ENCODE assay signal across 15 mouse cellular contexts in the genomic region with DNA sequence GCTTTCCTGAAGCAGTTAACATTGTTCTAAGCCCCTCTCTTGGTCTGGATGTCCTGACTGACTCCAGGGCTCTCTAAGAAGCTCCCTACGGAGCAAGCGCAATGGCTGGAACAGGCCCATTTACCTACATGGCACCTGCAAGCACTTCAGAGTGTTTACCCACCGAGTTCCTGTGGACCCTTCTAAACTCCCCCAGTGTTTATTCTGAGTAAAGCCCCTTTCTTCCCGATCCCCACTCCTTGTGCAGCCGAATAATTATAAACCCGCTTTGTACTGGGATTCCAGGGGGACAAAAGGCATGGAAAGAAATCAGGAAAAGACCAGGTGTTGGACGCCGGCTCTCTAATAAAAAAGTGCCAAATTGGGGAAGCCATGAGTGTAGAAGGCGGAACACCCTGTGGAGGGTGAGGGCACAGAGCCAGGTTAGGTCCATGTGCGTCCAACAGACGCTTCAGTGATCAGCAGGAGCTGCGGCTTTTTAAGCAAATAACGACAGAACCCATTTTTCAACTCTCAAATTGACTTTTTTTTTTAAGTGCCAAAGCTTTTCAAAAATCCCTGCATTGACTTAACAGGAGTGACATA.
DNase-seq lines count a peak whose midpoint lies in the region; ATAC-seq and TF ChIP-seq lines count a peak whose summit lies in the region.
"Had no signal": no experiment of that assay in that cellular context is flagged by ENCODE, and none has a peak within 500 bp of the region (broad histone marks: within the 10 kb centered on the region; RNA-seq: fewer than 3 reads in every experiment).

No protein-coding gene starts in this region.

- H3K36me3 ChIP-seq in hindbrain, embryonic 15.5 days: peaks cover 12% of the 10 kb centered on the region
- H3K36me3 ChIP-seq in hindbrain, embryonic 12.5 days: peaks cover 11% of the 10 kb centered on the region
- no peaks in the 10 kb centered on the region for H3K36me3 ChIP-seq in limb, embryonic 11.5 days (ENCODE audit: control insufficient read depth, insufficient read depth, low read length)

- no peaks in the 10 kb centered on the region for H3K27me3 ChIP-seq in hindbrain, embryonic 15.5 days
- no peaks in the 10 kb centered on the region for H3K27me3 ChIP-seq in hindbrain, embryonic 12.5 days
- no peaks in the 10 kb centered on the region for H3K27me3 ChIP-seq in limb, embryonic 11.5 days (ENCODE audit: control insufficient read depth, insufficient read depth, low read length)

- no peak overlapping the region for H3K4me3 ChIP-seq in hindbrain, embryonic 15.5 days
- H3K4me3 ChIP-seq in hindbrain, embryonic 12.5 days: no peak overlapping the region
- H3K4me3 ChIP-seq in limb, embryonic 11.5 days (ENCODE audit: low read depth, low read length): no peak overlapping the region
- H3K4me3 ChIP-seq: erythroblast, embryonic 14.5 days had no signal

- H3K9ac ChIP-seq in hindbrain, embryonic 15.5 days: no peak overlapping the region
- no peak overlapping the region for H3K9ac ChIP-seq in hindbrain, embryonic 12.5 days
- H3K9ac ChIP-seq in limb, embryonic 11.5 days (ENCODE audit: low read length): no peak overlapping the region
- H3K9ac ChIP-seq: liver, postnatal 0 days had no signal

- peak overlapping the region; percentile 50 for H3K27ac ChIP-seq in hindbrain, embryonic 15.5 days (replicated peaks)
- H3K27ac ChIP-seq in hindbrain, embryonic 12.5 days: no peak overlapping the region
- 0 out of 2 replicates have a peak overlapping the region, but pooled peaks have one; percentile 26 for H3K27ac ChIP-seq in limb, embryonic 11.5 days (replicated peaks; ENCODE audit: low read depth, low read length)

- peaks cover 25% of the 10 kb centered on the region for H3K4me1 ChIP-seq in hindbrain, embryonic 15.5 days (replicated peaks)
- peaks cover 15% of the 10 kb centered on the region; the same call in 1 of the 2 replicates for H3K4me1 ChIP-seq in hindbrain, embryonic 12.5 days
- H3K4me1 ChIP-seq in limb, embryonic 11.5 days (ENCODE audit: control insufficient read depth, insufficient read depth, low read length): peaks cover 13% of the 10 kb centered on the region

- intact Hi-C loops in heart, postnatal 10 days (cut with DNase I): no loop called here
- intact Hi-C loops in left cerebral cortex, postnatal 36 days (cut with DNase I): no loop called here

- 43% methylated on average over 13 of the region's 13 CpGs for WGBS in hindbrain, embryonic 15.5 days
- WGBS in hindbrain, embryonic 12.5 days: 60% methylated on average over 13 of the region's 13 CpGs
- WGBS in limb, embryonic 11.5 days: 56% methylated on average over 13 of the region's 13 CpGs

- 0 out of 2 replicates have a peak, but pooled peaks have one; percentile 51 for ATAC-seq in hindbrain, embryonic 15.5 days (ENCODE audit: low FRiP score, low read depth)
- ATAC-seq in hindbrain, embryonic 12.5 days (ENCODE audit: low FRiP score): no peak
- ATAC-seq in limb, embryonic 11.5 days (ENCODE audit: insufficient number of reproducible peaks, low FRiP score, low TSS enrichment, low read depth): no peak
- ATAC-seq: liver, postnatal 0 days had no signal

- H3K9me3 ChIP-seq in hindbrain, embryonic 15.5 days: no peaks in the 10 kb centered on the region
- no peaks in the 10 kb centered on the region for H3K9me3 ChIP-seq in hindbrain, embryonic 12.5 days (replicated peaks)
- no peaks in the 10 kb centered on the region for H3K9me3 ChIP-seq in limb, embryonic 11.5 days (ENCODE audit: control insufficient read depth, low read length)

- TF ChIP-seq CTCF in brain, embryonic 14.5 days (IDR thresholded peaks at IDR 0.05; ENCODE audit: borderline replicate concordance, extremely low read depth, insufficient read depth, insufficient read length): no peak

- DNase-seq in brain, embryonic 14.5 days (ENCODE audit: low read depth): peak; percentile 86
- DNase-seq in cerebellum, postnatal 10 days: peak; percentile 90 to 92
- DNase-seq in limb, embryonic 11.5 days (ENCODE audit: low spot score): no peak
- no peak for DNase-seq in heart, postnatal 10 days
- DNase-seq in adrenal gland, adult 2 months: no peak
- no peak for DNase-seq in left cerebral cortex, postnatal 36 days (ENCODE audit: low spot score in 2 of 2)
- DNase-seq: adrenal gland, adult 8-10 months; gastrocnemius, postnatal 36 days; heart, postnatal 36 days; liver, postnatal 0 days; retina, postnatal 1 day; thymus, postnatal 25 days had no signal

- no peak overlapping the region for H3K4me2 ChIP-seq in hindbrain, embryonic 15.5 days
- H3K4me2 ChIP-seq in hindbrain, embryonic 12.5 days (replicated peaks): no peak overlapping the region
- H3K4me2 ChIP-seq in limb, embryonic 11.5 days (ENCODE audit: low read depth, severe bottlenecking): no peak overlapping the region

- TF ChIP-seq POLR2A in brain, embryonic 14.5 days (IDR thresholded peaks at IDR 0.05; ENCODE audit: borderline replicate concordance, extremely low read depth, insufficient read depth, insufficient read length, poor library complexity, severe bottlenecking): no peak

Comparison
In these comparisons a context has a peak if more than half of its experiments do, and no peak if none do; other contexts are left out.
1. DNase-seq: peak in brain, embryonic 14.5 days (single experiment) and cerebellum, postnatal 10 days (2 of 2); none in limb, embryonic 11.5 days (single experiment), heart, postnatal 10 days (0 of 2), adrenal gland, adult 2 months (single experiment) and left cerebral cortex, postnatal 36 days (0 of 2).